Mouse (Mus musculus) ES-E14 (cell line): ENCODE data around the gene Elob. TPM values are rescaled to one million over a fixed set of nuclear protein-coding genes. Genes with fewer than 3 reads are reported as not detected.

Experiments
- DNase-seq: peaks from one replicate; pipeline ENCODE4 v3.0.0-alpha.2; 2013; ENCODE audit warnings: low read depth, low spot score
- H3K27ac ChIP-seq: 2 replicates; pipeline ENCODE4 v1.5.1; 2012; ENCODE audit warnings: low read depth, mild to moderate bottlenecking, low read length, moderate library complexity, mixed read lengths; ENCODE audit not compliant: poor library complexity, insufficient read depth, severe bottlenecking
- H3K36me3 ChIP-seq: 2 replicates; pipeline ENCODE4 v1.6.1; 2012; ENCODE audit warnings: mild to moderate bottlenecking, low read length, moderate library complexity, mixed read lengths; ENCODE audit not compliant: control insufficient read depth, poor library complexity, insufficient read depth, severe bottlenecking
- H3K4me1 ChIP-seq, 2 experiments: fragments of 150-350 bp in 1 of 2; sonication (generic) in 1 of 2; 2 replicates each; pipeline ENCODE4 v1.6.1; 2012; ENCODE audit warnings: low read length in 2 of 2, mild to moderate bottlenecking in 1 of 2, mixed read lengths in 1 of 2; ENCODE audit not compliant: control insufficient read depth in 2 of 2, insufficient read depth in 2 of 2, poor library complexity in 1 of 2
- H3K4me3 ChIP-seq, 2 experiments: fragments of 150-350 bp in 1 of 2; sonication (generic) in 1 of 2; 2 replicates each; pipeline ENCODE4 v1.5.1; 2012; ENCODE audit warnings: low read length in 2 of 2, low read depth in 1 of 2, mild to moderate bottlenecking in 1 of 2, mixed read lengths in 1 of 2; ENCODE audit not compliant: insufficient read depth in 1 of 2, poor library complexity in 1 of 2, severe bottlenecking in 1 of 2
- H3K9ac ChIP-seq: 2 replicates; pipeline ENCODE4 v1.6.1; 2012; ENCODE audit warnings: low read depth, mild to moderate bottlenecking, low read length, mixed read lengths; ENCODE audit not compliant: poor library complexity, insufficient read depth, severe bottlenecking
- H3K9me3 ChIP-seq: fragments of 150-350 bp; sonication (generic); 2 replicates; pipeline ENCODE4 v1.6.1; 2012; ENCODE audit warnings: low read depth, mild to moderate bottlenecking, low read length; ENCODE audit not compliant: control insufficient read depth, insufficient read depth
- ZC3H11A ChIP-seq: IDR thresholded peaks from 2 replicates; pipeline ENCODE4 v1.6.1; 2012; ENCODE audit warnings: low read depth, mild to moderate bottlenecking, inconsistent platforms, low read length, borderline replicate concordance
- ZNF384 ChIP-seq: IDR thresholded peaks from 2 replicates; pipeline ENCODE4 v1.6.1; 2012; ENCODE audit warnings: low read depth, low read length, inconsistent platforms
- in situ Hi-C, 2 experiments: fragments of 600-800 bp; cut with MboI; formaldehyde crosslinking; loops; one replicate each; pipeline ENCODE4 v1.15.1; 2025; ENCODE audit warnings: low sequenced_read_pairs in 2 of 2, inconsistent platforms in 1 of 2; ENCODE audit not compliant: unreplicated experiment in 2 of 2
- total RNA-seq: library from RNA; depleted of rRNA; stranded (reverse); fragments of 300-350 nt; gene quantifications from 2 replicates; pipeline ENCODE4 v1.2.3, GENCODE M21; 2012; rRNA removed

Gene Elob
- total RNA-seq, 1 experiment = 726 TPM

GRCm38 (mm10) chr17:23776216-23776615, 52.7 kb downstream of the Elob start:
- H3K27ac ChIP-seq = no peak overlapping the region
- H3K36me3 ChIP-seq = no peaks in the 10 kb centered on the region
- in situ Hi-C loops = no loop called here
- no peak overlapping the region for H3K9ac ChIP-seq
- H3K4me1 ChIP-seq = peaks cover 0 to 7% of the 10 kb centered on the region in 2 experiments; a peak in 1 of 4 replicates
- DNase-seq = no peak
- TF ChIP-seq ZC3H11A (no peak), ZNF384 (no peak)
- H3K9me3 ChIP-seq = no peaks in the 10 kb centered on the region
- H3K4me3 ChIP-seq = no peak overlapping the region

Other genes starting within 250 kb of the Elob start
- 19.9 and 26.9 TPM in 2 replicates for gene Zfp13, start 229.6 kb downstream of the Elob start, total RNA-seq
- 62.5 and 93.1 TPM in 2 replicates for gene Zscan10, start 228.3 kb downstream of the Elob start, total RNA-seq
- 4.7 and 4.9 TPM in 2 replicates for gene Mmp25, start 183.9 kb downstream of the Elob start, total RNA-seq
- gene Bicdl2, start 168.6 kb downstream of the Elob start, total RNA-seq = 1.1 and 2.9 TPM in 2 replicates
- 26.4 and 36.4 TPM in 2 replicates for gene Hcfc1r1, start 155.5 kb downstream of the Elob start, total RNA-seq
- 53.7 and 64.9 TPM in 2 replicates for gene Thoc6, start 155.3 kb downstream of the Elob start, total RNA-seq
- 101 and 138 TPM in 2 replicates for gene Tnfrsf12a, start 151.7 kb downstream of the Elob start, total RNA-seq
- gene Cldn6, start 149.9 kb downstream of the Elob start, total RNA-seq = 72.7 and 199 TPM in 2 replicates
- 3.7 and 5.7 TPM in 2 replicates for gene Cldn9, start 145.1 kb downstream of the Elob start, total RNA-seq
- gene 1520401A03Rik, start 106.4 kb downstream of the Elob start, total RNA-seq = 0.04 and 1.0 TPM in 2 replicates
- gene Pkmyt1, start 102.8 kb downstream of the Elob start, total RNA-seq = 24.1 and 41.3 TPM in 2 replicates
- gene Paqr4, start 88.3 kb downstream of the Elob start, total RNA-seq = 2.8 and 4.0 TPM in 2 replicates
- gene Kremen2, start 83.3 kb downstream of the Elob start, total RNA-seq = 2.5 and 4.3 TPM in 2 replicates
- gene Flywch1, start 57.5 kb downstream of the Elob start, total RNA-seq = 31.6 and 35.1 TPM in 2 replicates
- 8.0 and 10.8 TPM in 2 replicates for gene Flywch2, start 43.1 kb downstream of the Elob start, total RNA-seq
- gene Srrm2, start 38.6 kb downstream of the Elob start, total RNA-seq = 192 and 230 TPM in 2 replicates
- gene Prss33, start 6.9 kb upstream of the Elob start, total RNA-seq = 0.45 and 0.95 TPM in 2 replicates
- gene Prss32, start 14.7 kb upstream of the Elob start, total RNA-seq = 0.26 and 0.31 TPM in 2 replicates
- 6.8 and 11.0 TPM in 2 replicates for gene Prss41, start 15.0 kb upstream of the Elob start, total RNA-seq
- not detected in 2 replicates for gene Prss21, start 38.9 kb upstream of the Elob start, total RNA-seq
- gene Dcpp1, start 51.7 kb upstream of the Elob start, total RNA-seq = not detected in 2 replicates
- gene Dcpp2, start 51.7 kb upstream of the Elob start, total RNA-seq = not detected in 2 replicates
- not detected in 2 replicates for gene Dcpp3, start 88.3 kb upstream of the Elob start, total RNA-seq
- gene Sbp, start 112.5 kb upstream of the Elob start, total RNA-seq = not detected in 2 replicates
- not detected in 2 replicates for gene Sbpl, start 126.1 kb upstream of the Elob start, total RNA-seq
- gene Prss30, start 151.4 kb upstream of the Elob start, total RNA-seq = not detected in 2 replicates
- 0.85 and 1.5 TPM in 2 replicates for gene Prss22, start 169.0 kb upstream of the Elob start, total RNA-seq
- 0.31 and 0.37 TPM in 2 replicates for gene Prss27, start 209.0 kb upstream of the Elob start, total RNA-seq
- gene Kctd5, start 244.3 kb upstream of the Elob start, total RNA-seq = 34.6 and 42.3 TPM in 2 replicates